Mouse (Mus musculus): ENCODE results near the gene Barx1. TPM values are rescaled to one million over a fixed set of nuclear protein-coding genes. Genes with fewer than 3 reads are reported as not detected.

Barx1 gene
- polyA plus RNA-seq (2015; fragmentation: Nextera tagmentation; extraction: Ambion mirVana) = not detected in 2 replicates

GRCm38 (mm10) chr13:48662431-48663143 lies at the start of gene Barx1:
Gene Barx1 (plus strand): TSS chr13:48662998.
- Histone ChIP-seq H3K27ac (replicated peaks) (no peak within 1 kb of the TSS), H3K4me2 (peak within 1 kb of the TSS; percentile 62), H3K9me3 (no peaks in the 10 kb centered on the region), H3K4me1 (replicated peaks) (peaks cover 24% of the 10 kb centered on the region), H3K4me3 (peak within 1 kb of the TSS; percentile 36), H3K36me3 (no peaks in the 10 kb centered on the region), H3K27me3 (peaks cover 78% of the 10 kb centered on the region), H3K9ac (peak within 1 kb of the TSS; percentile 16; the same call in 1 of the 2 replicates)
- under 1% methylated on average over 61 of the region's 73 CpGs for WGBS
- 0 out of 2 replicates have a peak, but pooled peaks have one; percentile 25 for ATAC-seq (ENCODE audit: low FRiP score, low read depth)

GRCm38 (mm10) chr13:48614525-48614924 lies 48.3 kb upstream of the Barx1 start:
- Histone ChIP-seq H3K9ac (no peak overlapping the region), H3K36me3 (peaks cover 3% of the 10 kb centered on the region; the same call in 1 of the 2 replicates), H3K4me2 (no peak overlapping the region), H3K27me3 (no peaks in the 10 kb centered on the region), H3K27ac (replicated peaks) (no peak overlapping the region), H3K4me3 (no peak overlapping the region), H3K4me1 (replicated peaks) (no peaks in the 10 kb centered on the region), H3K9me3 (no peaks in the 10 kb centered on the region)
- ATAC-seq (ENCODE audit: low FRiP score, low read depth) = no peak
- 86% methylated on average over 2 of the region's 2 CpGs for WGBS

- Histone ChIP-seq H3K9ac (no peak overlapping the region), H3K36me3 (peaks cover 3% of the 10 kb centered on the region; the same call in 1 of the 2 replicates), H3K27ac (replicated peaks) (no peak overlapping the region), H3K4me2 (no peak overlapping the region), H3K4me1 (replicated peaks) (no peaks in the 10 kb centered on the region), H3K9me3 (no peaks in the 10 kb centered on the region), H3K27me3 (no peaks in the 10 kb centered on the region), H3K4me3 (no peak overlapping the region)
- no peak for ATAC-seq (ENCODE audit: low FRiP score, low read depth)
These were observed 45.0 kb upstream of the Barx1 start for GRCm38 (mm10) chr13:48617774-48618173.

GRCm38 (mm10) chr13:48618890-48619289 lies 43.9 kb upstream of the Barx1 start:
- H3K4me2 ChIP-seq = no peak overlapping the region
- WGBS = 86% methylated on average over 4 of the region's 4 CpGs
- no peak for ATAC-seq (ENCODE audit: low FRiP score, low read depth)
- no peak overlapping the region for H3K4me3 ChIP-seq
- peaks cover 3% of the 10 kb centered on the region; the same call in 1 of the 2 replicates for H3K36me3 ChIP-seq
- no peaks in the 10 kb centered on the region for H3K27me3 ChIP-seq
- H3K27ac ChIP-seq (replicated peaks) = no peak overlapping the region
- H3K4me1 ChIP-seq (replicated peaks) = no peaks in the 10 kb centered on the region
- no peaks in the 10 kb centered on the region for H3K9me3 ChIP-seq
- no peak overlapping the region for H3K9ac ChIP-seq

GRCm38 (mm10) chr13:48624968-48625398 lies 37.8 kb upstream of the Barx1 start:
- WGBS = 1% methylated on average over 26 of the region's 26 CpGs
- Histone ChIP-seq H3K4me2 (peak overlapping the region; percentile 92), H3K4me3 (peak overlapping the region; percentile 98), H3K4me1 (replicated peaks) (peaks cover 9% of the 10 kb centered on the region), H3K27me3 (no peaks in the 10 kb centered on the region), H3K36me3 (no peaks in the 10 kb centered on the region), H3K27ac (replicated peaks) (peak overlapping the region; percentile 98), H3K9me3 (no peaks in the 10 kb centered on the region), H3K9ac (peak overlapping the region; percentile 97)
- peak; percentile 76; the same call in 1 of the 2 replicates for ATAC-seq (ENCODE audit: low FRiP score, low read depth)

- peak within 1 kb of the TSS; percentile 98 for H3K27ac ChIP-seq (replicated peaks)
- peak within 1 kb of the TSS; percentile 98 for H3K4me3 ChIP-seq
- under 1% methylated on average over 76 of the region's 76 CpGs for WGBS
These were observed 37.2 kb upstream of the Barx1 start, which contains the start of gene Ptpdc1 for GRCm38 (mm10) chr13:48625433-48626184. Gene Ptpdc1 (minus strand): TSS chr13:48625664.

GRCm38 (mm10) chr13:48631691-48632090 lies 31.1 kb upstream of the Barx1 start:
- WGBS = 72% methylated on average over 5 of the region's 5 CpGs
- H3K27me3 ChIP-seq = no peaks in the 10 kb centered on the region
- H3K27ac ChIP-seq (replicated peaks) = no peak overlapping the region
- no peaks in the 10 kb centered on the region for H3K4me1 ChIP-seq (replicated peaks)
- no peak for ATAC-seq (ENCODE audit: low FRiP score, low read depth)
- no peak overlapping the region for H3K9ac ChIP-seq
- H3K4me2 ChIP-seq = no peak overlapping the region
- no peak overlapping the region for H3K4me3 ChIP-seq
- no peaks in the 10 kb centered on the region for H3K36me3 ChIP-seq
- H3K9me3 ChIP-seq = no peaks in the 10 kb centered on the region

More at GRCm38 (mm10) chr13:48625433-48626184, 37.2 kb upstream of the Barx1 start, which contains the start of gene Ptpdc1:
- Histone ChIP-seq H3K4me2 (peak within 1 kb of the TSS; percentile 92), H3K9ac (peak within 1 kb of the TSS; percentile 97), H3K4me1 (replicated peaks) (peaks cover 9% of the 10 kb centered on the region), H3K27me3 (no peaks in the 10 kb centered on the region), H3K9me3 (no peaks in the 10 kb centered on the region), H3K36me3 (no peaks in the 10 kb centered on the region)
- peak; percentile 100 for ATAC-seq (ENCODE audit: low FRiP score, low read depth)

GRCm38 (mm10) chr13:48637706-48638105 lies 25.1 kb upstream of the Barx1 start:
- Histone ChIP-seq H3K9me3 (no peaks in the 10 kb centered on the region), H3K4me1 (replicated peaks) (no peaks in the 10 kb centered on the region), H3K9ac (no peak overlapping the region), H3K27ac (replicated peaks) (no peak overlapping the region), H3K4me2 (no peak overlapping the region), H3K4me3 (no peak overlapping the region), H3K27me3 (no peaks in the 10 kb centered on the region), H3K36me3 (no peaks in the 10 kb centered on the region)
- 45% methylated on average over 2 of the region's 2 CpGs for WGBS
- no peak for ATAC-seq (ENCODE audit: low FRiP score, low read depth)

GRCm38 (mm10) chr13:48639570-48639969 lies 23.2 kb upstream of the Barx1 start:
- Histone ChIP-seq H3K9ac (no peak overlapping the region), H3K4me2 (no peak overlapping the region), H3K9me3 (no peaks in the 10 kb centered on the region), H3K27ac (replicated peaks) (no peak overlapping the region), H3K4me3 (no peak overlapping the region), H3K36me3 (no peaks in the 10 kb centered on the region), H3K4me1 (replicated peaks) (no peaks in the 10 kb centered on the region), H3K27me3 (no peaks in the 10 kb centered on the region)
- ATAC-seq (ENCODE audit: low FRiP score, low read depth) = no peak

- no peaks in the 10 kb centered on the region for H3K36me3 ChIP-seq
- H3K9ac ChIP-seq = no peak overlapping the region
- no peak overlapping the region for H3K4me2 ChIP-seq
- H3K27me3 ChIP-seq = no peaks in the 10 kb centered on the region
- no peak overlapping the region for H3K27ac ChIP-seq (replicated peaks)
- no peaks in the 10 kb centered on the region for H3K9me3 ChIP-seq
- H3K4me1 ChIP-seq (replicated peaks) = no peaks in the 10 kb centered on the region
- H3K4me3 ChIP-seq = no peak overlapping the region
- WGBS = 83% methylated on average over 6 of the region's 6 CpGs
- ATAC-seq (ENCODE audit: low FRiP score, low read depth) = no peak
These were observed 19.7 kb upstream of the Barx1 start for GRCm38 (mm10) chr13:48643072-48643471.

- WGBS = 80% methylated on average over 3 of the region's 3 CpGs
These were observed 18.8 kb upstream of the Barx1 start for GRCm38 (mm10) chr13:48643991-48644390.

GRCm38 (mm10) chr13:48646696-48647095 lies 16.1 kb upstream of the Barx1 start:
- Histone ChIP-seq H3K4me3 (no peak overlapping the region), H3K9me3 (no peaks in the 10 kb centered on the region), H3K9ac (no peak overlapping the region), H3K4me1 (replicated peaks) (no peaks in the 10 kb centered on the region), H3K27ac (replicated peaks) (no peak overlapping the region), H3K36me3 (no peaks in the 10 kb centered on the region), H3K4me2 (no peak overlapping the region), H3K27me3 (no peaks in the 10 kb centered on the region)
- no peak for ATAC-seq (ENCODE audit: low FRiP score, low read depth)
- 90% methylated on average over 4 of the region's 4 CpGs for WGBS

More at GRCm38 (mm10) chr13:48643991-48644390, 18.8 kb upstream of the Barx1 start:
- no peaks in the 10 kb centered on the region for H3K27me3 ChIP-seq
- H3K4me3 ChIP-seq = no peak overlapping the region
- no peak for ATAC-seq (ENCODE audit: low FRiP score, low read depth)
- no peaks in the 10 kb centered on the region for H3K4me1 ChIP-seq (replicated peaks)
- no peaks in the 10 kb centered on the region for H3K36me3 ChIP-seq
- no peaks in the 10 kb centered on the region for H3K9me3 ChIP-seq
- H3K4me2 ChIP-seq = no peak overlapping the region
- H3K9ac ChIP-seq = no peak overlapping the region
- H3K27ac ChIP-seq (replicated peaks) = no peak overlapping the region
